Mouse (Mus musculus): Measurements from ENCODE around the gene Car5b. TPM values are rescaled to one million over a fixed set of nuclear protein-coding genes. Genes with fewer than 3 reads are reported as not detected.

The Car5b gene
- total and polyA plus RNA-seq, 3 experiments: 0.31 to 0.50 TPM; not detected in 1

GRCm38 (mm10) chrX:164004809-164005208 is 23.0 kb downstream of the Car5b start (continued):
- TF ChIP-seq ETS1 (IDR thresholded peaks at IDR 0.05; ENCODE audit: low read depth, low read length) (no peak), MEF2A (IDR thresholded peaks at IDR 0.05; ENCODE audit: extremely low read depth, insufficient replicate concordance, low read depth, low read length, poor library complexity, severe bottlenecking) (no peak), NRF1 (IDR thresholded peaks at IDR 0.05; ENCODE audit: insufficient read depth, low read depth, low read length, poor library complexity, severe bottlenecking) (no peak)

GRCm38 (mm10) chrX:163999848-164000247 is 27.9 kb downstream of the Car5b start:
- peak; percentile 57 for DNase-seq (ENCODE audit: low read depth, low spot score)
- H3K4me1 ChIP-seq (ENCODE audit: control insufficient read depth in 1 of 2, insufficient read depth in 2 of 2, low read length in 2 of 2): no peaks in the 10 kb centered on the region

GRCm38 (mm10) chrX:163996754-163997153 is 31.0 kb downstream of the Car5b start:
- H3K9ac ChIP-seq (ENCODE audit: control insufficient read depth, low read depth, low read length, poor library complexity, severe bottlenecking): no peak overlapping the region
- H3K79me2 ChIP-seq (ENCODE audit: control insufficient read depth, insufficient read depth, low read length, poor library complexity): no peaks in the 10 kb centered on the region
- H3K27ac ChIP-seq (ENCODE audit: control insufficient read depth, low read depth, low read length): no peak overlapping the region
- no peak overlapping the region for H3K4me3 ChIP-seq (ENCODE audit: control insufficient read depth in 1 of 2, insufficient read depth in 1 of 2, low read depth in 2 of 2, low read length in 2 of 2)
- H3K27me3 ChIP-seq (ENCODE audit: control insufficient read depth in 1 of 2, insufficient read depth in 2 of 2, low read length in 2 of 2): no peaks in the 10 kb centered on the region
- DNase-seq (ENCODE audit: low read depth, low spot score): no peak
- TF ChIP-seq GABPA (IDR thresholded peaks at IDR 0.05; ENCODE audit: low read depth, low read length) (no peak), ZNF384 (IDR thresholded peaks at IDR 0.05; ENCODE audit: low read depth, low read length) (no peak), SIN3A (IDR thresholded peaks at IDR 0.05; ENCODE audit: low read length) (no peak), CHD2 (IDR thresholded peaks at IDR 0.05; ENCODE audit: low read length) (no peak), HCFC1 (IDR thresholded peaks at IDR 0.05; ENCODE audit: low read depth, low read length) (no peak), EP300 (IDR thresholded peaks at IDR 0.05; ENCODE audit: low read depth in 1 of 2, low read length in 2 of 2) (no peak), E2F4 (IDR thresholded peaks at IDR 0.05; ENCODE audit: borderline replicate concordance, low read depth, low read length) (no peak), UBTF (IDR thresholded peaks at IDR 0.05; ENCODE audit: borderline replicate concordance, insufficient read depth, low read depth, low read length) (no peak), MEF2A (IDR thresholded peaks at IDR 0.05; ENCODE audit: extremely low read depth, insufficient replicate concordance, low read depth, low read length, poor library complexity, severe bottlenecking) (no peak), ZC3H11A (IDR thresholded peaks at IDR 0.05; ENCODE audit: low read depth, low read length) (no peak)
- H3K4me1 ChIP-seq (ENCODE audit: control insufficient read depth in 1 of 2, insufficient read depth in 2 of 2, low read length in 2 of 2): no peaks in the 10 kb centered on the region
- no peaks in the 10 kb centered on the region for H3K9me3 ChIP-seq (replicated peaks; ENCODE audit: insufficient read depth, low read length)
- no peaks in the 10 kb centered on the region for H3K36me3 ChIP-seq (ENCODE audit: control insufficient read depth in 1 of 2, insufficient read depth in 2 of 2, low read length in 2 of 2)

More at GRCm38 (mm10) chrX:163999848-164000247, 27.9 kb downstream of the Car5b start:
- TF ChIP-seq ZC3H11A (IDR thresholded peaks at IDR 0.05; ENCODE audit: low read depth, low read length) (peak; percentile 28; the same call in 1 of the 2 replicates), MYC (IDR thresholded peaks at IDR 0.05; ENCODE audit: low read depth, low read length) (0 out of 2 replicates have a peak, but pooled peaks have one; percentile 60), EP300 (IDR thresholded peaks at IDR 0.05; ENCODE audit: low read depth in 1 of 2, low read length in 2 of 2) (no peak), CTCF (IDR thresholded peaks at IDR 0.05 in 2 of 3, conservative IDR thresholded peaks at IDR 0.05 in 1 of 3; ENCODE audit: control insufficient read depth in 1 of 3, insufficient read depth in 1 of 3, low read depth in 2 of 3, low read length in 3 of 3, poor library complexity in 1 of 3, severe bottlenecking in 1 of 3) (peak in 2 of 3 experiments; percentile 19 to 71; a peak in 4 of 6 replicates), RAD21 (IDR thresholded peaks at IDR 0.05; ENCODE audit: low read depth, low read length) (peak; percentile 47), SMC3 (IDR thresholded peaks at IDR 0.05; ENCODE audit: low read depth, low read length) (peak; percentile 84)
- no peak overlapping the region for H3K27ac ChIP-seq (ENCODE audit: control insufficient read depth, low read depth, low read length)
- H3K79me2 ChIP-seq (ENCODE audit: control insufficient read depth, insufficient read depth, low read length, poor library complexity): no peaks in the 10 kb centered on the region
- H3K4me3 ChIP-seq (ENCODE audit: control insufficient read depth in 1 of 2, insufficient read depth in 1 of 2, low read depth in 2 of 2, low read length in 2 of 2): no peak overlapping the region
- H3K9ac ChIP-seq (ENCODE audit: control insufficient read depth, low read depth, low read length, poor library complexity, severe bottlenecking): no peak overlapping the region
- no peaks in the 10 kb centered on the region for H3K27me3 ChIP-seq (ENCODE audit: control insufficient read depth in 1 of 2, insufficient read depth in 2 of 2, low read length in 2 of 2)
- no peaks in the 10 kb centered on the region for H3K9me3 ChIP-seq (replicated peaks; ENCODE audit: insufficient read depth, low read length)
- H3K36me3 ChIP-seq (ENCODE audit: control insufficient read depth in 1 of 2, insufficient read depth in 2 of 2, low read length in 2 of 2): no peaks in the 10 kb centered on the region
